Mouse (Mus musculus): ENCODE measurements around the gene Ggn.
"Not testable (repeated sequence)": the region's sequence is repeated elsewhere in the genome, so short reads cannot be mapped to it uniquely, and the experiment has no call there.

The Ggn gene

DNA sequence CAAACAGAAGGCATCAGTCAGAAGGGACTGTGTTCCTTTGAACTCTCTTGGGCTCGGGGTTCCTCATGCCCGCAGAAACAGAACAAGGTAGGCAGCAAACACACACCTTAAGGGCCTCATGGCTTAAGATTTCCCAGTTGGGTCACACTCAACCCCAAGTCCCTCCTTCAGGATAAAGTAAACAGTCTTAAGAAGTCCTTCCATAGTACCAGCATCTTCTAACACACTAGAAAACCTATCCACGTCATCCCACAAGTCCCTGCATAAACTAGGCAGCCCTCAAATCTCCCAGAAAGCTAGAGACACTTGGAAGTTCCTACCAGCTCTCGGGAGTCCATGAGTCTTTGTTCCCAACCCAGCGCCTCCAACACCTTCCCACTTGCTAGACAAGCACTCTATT is 7.7 kb upstream of the Ggn start:
- in situ Hi-C loops (cut with MseI, MboI), result no loop called here

DNA sequence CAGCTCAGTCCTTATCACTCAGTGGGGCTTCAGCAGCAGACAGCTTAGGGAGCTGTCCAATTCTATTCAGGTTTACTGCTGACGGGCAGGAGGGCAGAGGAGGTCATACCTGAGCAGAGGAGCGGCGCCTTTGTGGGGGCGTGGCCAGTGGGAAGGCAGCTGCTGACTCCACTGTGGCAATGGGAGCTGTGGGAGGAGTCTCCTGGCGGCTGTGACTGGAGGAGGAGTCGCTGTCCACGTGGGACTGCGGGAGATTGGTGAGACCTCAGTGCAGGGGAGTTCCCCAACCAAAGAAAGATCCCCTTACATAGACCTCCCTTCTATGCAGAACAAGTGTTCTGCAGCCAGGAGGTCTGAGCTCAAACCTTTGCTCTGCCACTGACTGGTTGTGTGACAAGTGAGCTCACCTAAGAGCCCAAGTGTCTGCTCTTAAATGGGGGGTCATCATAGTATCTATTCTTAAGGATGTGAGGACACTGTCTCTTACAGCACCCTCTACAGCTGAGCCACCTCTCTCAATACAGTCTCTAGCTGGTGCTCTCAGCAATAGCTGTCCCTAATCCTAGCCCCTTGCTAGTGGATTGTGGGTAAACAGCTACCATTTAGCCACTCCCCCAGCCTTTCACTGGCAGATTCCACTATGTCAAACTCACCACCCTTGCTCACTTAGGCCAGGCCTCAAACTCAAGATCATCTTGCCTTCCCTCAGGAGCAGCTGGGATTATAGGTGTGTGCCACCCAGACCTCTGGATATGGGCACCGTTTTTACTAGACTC is 7.1 kb upstream of the Ggn start:
- in situ Hi-C loops (cut with MseI, MboI), result no loop called here

DNA sequence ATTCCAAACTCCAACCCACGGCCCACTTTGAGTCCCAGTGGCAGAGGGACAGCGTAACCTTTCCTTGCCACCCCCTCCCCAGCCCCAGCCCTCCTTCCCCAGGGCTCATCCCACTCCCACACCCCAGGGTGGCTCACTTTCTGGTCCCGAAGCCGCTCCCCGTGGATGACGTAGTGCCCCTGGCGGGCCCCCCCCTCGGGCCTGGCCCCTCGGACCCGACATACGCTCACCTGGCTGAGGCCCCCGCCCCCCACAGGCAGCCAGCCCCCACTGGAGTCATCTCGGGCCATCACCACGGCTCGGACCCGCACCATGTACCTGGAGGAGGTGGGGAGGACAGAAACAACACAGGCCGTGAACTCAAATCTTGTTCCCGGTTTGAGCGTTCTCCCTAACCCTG is 2.4 kb upstream of the Ggn start:
- in situ Hi-C loops (cut with MseI, MboI), result no loop called here

DNA sequence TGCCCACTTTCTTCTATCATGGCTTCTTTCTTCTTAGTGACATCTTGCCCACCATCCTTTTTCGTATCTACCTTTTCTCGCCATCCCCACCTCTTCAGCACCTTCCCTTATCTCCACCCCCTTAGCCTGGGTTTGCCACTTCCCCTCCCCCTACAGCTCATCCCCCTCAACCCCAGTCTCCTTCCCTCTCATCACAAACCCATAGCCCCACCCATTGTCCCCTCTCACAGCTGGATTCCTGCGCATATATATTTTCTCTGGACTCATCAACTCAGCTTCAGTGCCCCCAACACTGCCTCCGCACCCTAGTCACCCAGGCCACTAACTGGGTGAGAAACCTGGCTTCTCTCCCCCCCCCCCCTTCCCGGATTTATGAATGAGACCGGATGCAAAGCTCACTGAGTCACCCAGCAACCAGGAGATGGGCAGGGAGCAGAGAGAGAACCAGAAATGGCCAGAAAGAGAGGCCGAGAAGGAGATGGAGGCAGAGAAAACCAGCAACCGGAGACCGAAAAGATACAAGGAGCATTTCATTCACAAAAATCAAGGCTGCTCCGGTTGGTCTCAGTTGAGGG is 1.8 kb upstream of the Ggn start:
- in situ Hi-C loops (cut with MseI, MboI), result no loop called here

DNA sequence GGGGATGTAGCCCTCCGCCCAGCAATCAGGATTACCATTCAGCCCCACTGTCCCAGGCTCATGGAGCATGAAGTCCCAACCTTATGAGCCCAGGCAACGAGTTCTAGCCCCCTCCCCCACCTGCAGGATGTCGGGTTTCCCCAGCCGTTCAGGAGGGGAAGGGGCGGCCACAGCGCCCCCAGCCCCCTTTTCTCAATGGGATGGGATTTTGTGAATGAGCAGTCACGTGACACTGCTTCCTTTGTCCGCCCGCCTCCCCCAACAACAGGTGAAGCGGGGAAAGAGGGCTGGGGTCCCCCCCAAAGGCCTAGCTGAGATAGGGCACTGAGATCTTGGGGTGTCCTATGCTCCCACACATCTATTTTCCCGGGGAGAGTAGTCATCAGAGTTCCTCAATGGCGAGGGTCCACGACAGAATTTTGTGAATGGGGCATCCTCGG is 1.2 kb upstream of the Ggn start:
- in situ Hi-C loops (cut with MseI, MboI), result no loop called here

DNA sequence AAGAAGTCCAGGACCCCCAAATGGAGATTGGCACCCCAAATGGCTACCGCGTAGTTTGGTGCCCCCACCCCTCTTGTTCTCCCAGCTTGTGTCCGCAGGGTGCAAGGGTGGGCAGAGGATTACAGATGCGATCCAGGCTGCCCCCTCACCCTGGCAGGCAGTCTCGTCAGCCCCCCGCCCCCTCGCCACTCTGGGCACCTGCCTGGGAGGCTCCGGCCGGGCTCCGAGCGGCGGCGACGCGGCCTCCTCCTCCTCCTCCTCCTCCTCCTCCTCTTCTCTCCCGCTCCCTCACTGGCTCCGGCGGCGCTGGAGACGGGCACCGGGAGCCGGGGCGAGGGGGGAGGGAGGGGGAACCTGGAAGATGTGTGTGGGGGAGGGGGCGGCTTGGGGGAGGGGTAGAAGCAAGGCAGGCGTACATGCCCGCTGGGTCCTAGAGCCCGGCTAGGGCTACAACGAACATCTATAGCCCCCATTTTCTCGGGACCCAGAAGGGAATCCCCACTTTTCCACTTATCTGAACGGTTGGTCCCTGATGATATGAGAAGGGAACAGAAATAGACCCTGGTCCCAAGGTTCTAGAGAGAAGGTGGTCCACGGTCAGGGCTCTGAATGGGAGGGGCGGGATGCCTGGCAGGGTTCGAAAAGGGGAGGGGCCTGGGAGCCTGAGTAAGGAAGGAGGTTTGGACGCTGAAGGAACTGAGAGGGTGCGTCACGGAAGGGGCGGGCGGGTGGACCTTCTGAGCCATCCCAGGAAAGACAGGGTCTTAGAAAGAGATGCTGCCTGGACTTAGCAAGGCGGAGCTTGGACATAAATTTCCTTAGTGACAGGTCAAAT is 562 bp upstream of the Ggn start:
- in situ Hi-C loops (cut with MseI, MboI), result no loop called here

DNA sequence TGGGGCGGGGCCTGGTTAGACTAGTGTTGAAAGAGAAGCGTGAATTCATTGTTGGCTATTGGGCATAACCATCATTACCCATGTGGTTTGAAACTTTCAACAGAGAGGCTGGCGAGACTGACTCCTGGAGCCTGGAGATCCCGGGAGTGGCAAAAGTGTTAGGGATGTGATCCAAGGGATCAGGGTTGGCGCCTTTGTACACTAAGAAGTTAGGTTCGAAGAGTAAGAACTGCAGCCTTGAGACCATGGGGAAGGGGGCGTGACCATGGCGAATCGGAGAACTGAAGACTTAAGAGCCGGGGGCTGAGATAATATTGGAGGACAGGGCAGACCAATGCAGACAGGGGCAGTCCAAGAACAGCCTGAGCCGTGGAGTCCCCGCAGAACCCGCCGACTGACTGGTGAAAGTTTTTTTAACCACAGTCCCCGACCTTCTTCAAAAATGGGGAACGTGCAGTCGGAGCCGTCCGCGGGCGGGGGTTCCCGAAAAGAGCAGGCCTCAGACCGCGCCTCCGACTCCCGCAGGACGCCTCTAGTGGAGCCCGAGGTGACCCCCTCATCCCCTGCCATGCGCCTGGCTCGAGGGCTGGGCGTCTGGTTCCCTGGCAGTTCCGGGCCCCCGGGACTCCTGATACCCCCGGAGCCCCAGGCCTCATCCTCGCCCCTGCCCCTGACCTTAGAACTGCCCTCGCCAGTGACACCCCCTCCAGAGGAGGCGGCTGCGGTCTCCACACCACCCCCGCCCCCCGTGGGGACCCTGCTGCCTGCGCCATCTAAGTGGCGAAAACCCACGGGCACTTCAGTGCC is 948 bp downstream of the Ggn start:
- in situ Hi-C loops (cut with MseI, MboI), result no loop called here

DNA sequence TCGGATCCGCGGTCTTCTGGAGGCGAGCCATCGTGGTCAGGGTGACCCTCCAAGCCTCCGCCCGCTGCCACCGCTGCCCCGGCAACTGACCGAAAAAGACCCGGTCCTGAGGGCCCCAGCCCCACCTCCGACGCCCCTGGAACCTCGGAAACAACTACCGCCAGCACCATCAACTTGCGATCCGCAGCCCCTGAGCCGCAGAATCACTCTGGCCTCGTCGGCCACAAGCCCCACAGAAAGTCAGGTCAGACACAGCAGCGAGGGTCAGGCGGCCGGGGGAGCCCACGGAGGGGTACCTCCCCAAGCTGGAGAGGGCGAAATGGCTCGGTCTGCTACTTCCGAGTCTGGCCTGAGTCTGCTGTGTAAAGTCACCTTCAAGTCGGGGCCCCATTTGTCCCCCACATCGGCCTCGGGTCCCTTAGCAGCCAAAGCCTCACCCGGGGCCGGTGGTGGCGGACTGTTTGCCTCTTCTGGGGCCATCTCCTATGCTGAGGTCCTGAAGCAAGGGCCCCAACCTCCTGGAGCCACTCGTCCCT is 1.6 kb downstream of the Ggn start:
- in situ Hi-C loops (cut with MseI, MboI), result no loop called here

DNA sequence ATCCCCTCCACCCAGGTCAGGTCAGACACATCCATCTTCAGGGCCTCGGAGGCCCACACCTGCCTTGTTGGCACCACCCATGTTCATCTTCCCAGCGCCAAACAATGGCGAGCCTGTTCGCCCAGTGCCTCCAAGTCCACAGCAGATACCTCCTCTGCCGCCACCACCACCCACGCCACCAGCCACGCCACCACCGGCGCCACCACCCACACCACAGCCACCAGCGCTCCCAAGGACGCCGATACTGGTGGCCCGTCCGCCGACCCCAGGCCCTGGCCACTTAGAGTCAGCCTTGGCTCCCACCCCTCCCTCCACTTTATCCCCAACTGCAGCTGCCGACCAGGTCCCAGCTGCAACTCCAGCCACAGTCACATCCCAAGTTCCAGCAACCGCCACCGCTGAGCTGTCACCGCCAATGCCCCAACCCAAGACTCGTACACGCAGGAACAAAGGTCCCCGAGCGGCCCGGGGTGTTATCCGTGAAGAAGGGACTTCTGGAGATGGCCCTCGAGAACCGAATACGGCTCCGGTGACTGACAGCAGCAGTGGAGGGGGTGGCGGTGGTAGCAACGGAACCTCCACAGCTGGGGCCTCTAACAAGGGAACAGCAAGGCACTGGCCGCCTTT is 2.5 kb downstream of the Ggn start:
- in situ Hi-C loops (cut with MseI, MboI), result no loop called here

DNA sequence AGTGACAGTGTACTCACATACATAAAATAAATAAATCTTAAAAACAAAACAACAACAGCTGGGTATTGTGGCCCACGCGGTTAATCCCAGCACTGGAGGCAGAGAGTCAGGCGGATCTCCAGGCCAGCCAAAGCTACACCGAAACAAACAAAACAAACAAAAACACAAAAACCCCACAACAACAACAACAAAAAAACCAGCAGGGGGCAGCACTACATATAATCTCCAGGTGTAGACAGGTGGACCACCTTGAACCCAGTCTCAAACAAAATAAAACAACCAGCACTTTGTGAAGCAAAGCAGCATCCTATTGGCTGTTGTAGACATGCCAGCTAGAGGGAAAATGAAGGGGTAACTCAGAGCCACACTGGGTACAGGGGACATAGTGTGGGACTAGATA is 8.1 kb downstream of the Ggn start:
- in situ Hi-C loops (cut with MseI, MboI), result no loop called here

DNA sequence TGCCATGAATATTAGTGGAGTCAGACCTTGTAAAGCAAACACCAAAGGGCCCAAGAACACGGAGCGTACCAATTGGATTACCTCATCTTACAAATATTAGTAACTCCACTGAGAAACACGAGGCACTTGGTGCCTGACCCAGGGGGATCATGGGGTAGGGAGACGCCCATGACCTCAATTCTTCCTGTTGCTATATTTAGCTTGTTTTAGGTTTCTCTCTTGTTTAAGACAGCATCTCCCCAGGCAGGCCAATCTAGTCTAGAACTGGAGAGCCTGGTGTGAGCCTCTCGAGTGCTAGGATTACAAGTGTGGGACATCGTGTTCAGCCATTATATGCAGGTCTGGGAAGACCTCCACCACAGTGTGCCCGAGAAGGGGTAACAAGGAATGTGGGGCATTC is 9.3 kb downstream of the Ggn start:
- in situ Hi-C loops (cut with MseI, MboI), result no loop called here

DNA sequence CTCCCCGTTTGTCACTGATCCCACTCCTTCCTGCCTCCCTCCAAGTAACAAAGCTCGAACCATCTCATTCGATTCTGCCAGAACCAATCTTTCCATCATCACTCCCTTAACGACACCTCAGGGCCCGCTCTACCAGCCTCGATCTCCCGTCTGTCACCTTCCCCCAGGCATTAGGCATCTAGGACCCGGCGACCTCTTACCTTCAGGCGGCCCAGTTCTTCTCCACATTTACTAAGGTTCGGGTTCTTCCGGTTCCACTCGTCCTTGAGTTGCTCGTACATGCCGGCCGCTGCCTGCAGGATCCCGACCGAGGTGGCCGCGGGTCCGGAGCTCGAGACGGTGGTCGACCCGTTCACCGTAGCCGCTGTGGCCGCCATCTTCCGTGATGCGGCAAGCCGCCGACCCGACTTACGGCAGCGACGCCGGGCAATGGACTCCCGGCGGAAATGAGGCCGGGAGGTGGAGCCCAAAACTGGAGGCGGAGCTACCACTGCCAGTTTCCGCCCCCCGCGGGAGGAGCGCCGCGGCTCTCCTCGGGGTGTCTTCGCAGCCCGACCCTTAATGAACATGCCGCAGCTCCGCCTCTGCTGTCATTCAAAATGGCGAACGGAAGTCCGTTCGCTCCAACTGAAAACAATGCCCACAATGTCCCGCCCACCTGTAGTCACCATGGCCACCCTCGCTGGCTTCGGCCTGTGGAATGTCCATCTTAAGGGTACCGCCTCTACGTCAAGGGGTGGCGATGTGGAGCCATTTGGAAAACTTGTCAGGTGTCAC is 10.3 kb downstream of the Ggn start, which contains the start of gene Psmd8:
Psmd8 (minus strand) TSS at position 625 of the 777 bp plus-strand sequence.
- in situ Hi-C loops (cut with MseI, MboI), result loop anchor here in 1 of 2 experiments (5.0 kb wide), 1 partner anchor 52 kb away; the partner anchor contains the start of gene Kcnk6

DNA sequence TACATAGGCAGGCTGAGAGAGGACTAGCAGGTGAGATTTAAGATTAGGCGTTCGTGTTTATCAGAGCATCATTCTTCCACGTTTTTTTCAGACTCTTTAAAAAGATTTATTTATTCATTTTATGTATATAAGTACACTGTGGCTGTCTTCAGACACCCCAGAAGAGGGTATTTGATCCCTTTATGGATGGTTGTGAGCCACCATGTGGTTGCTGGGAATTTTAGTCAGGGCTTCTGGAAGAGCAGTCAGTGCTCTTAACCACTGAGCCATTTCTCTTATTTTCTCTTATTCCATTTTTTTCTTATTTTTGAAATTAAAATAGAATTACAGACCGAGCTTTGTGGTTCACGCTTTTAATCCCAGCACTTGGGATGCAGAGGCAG is 10.8 kb downstream of the Ggn start:
- in situ Hi-C loops (cut with MseI, MboI), result loop anchor here in 1 of 2 experiments (5.0 kb wide), 1 partner anchor 51 kb away; the partner anchor contains the start of gene Kcnk6

DNA sequence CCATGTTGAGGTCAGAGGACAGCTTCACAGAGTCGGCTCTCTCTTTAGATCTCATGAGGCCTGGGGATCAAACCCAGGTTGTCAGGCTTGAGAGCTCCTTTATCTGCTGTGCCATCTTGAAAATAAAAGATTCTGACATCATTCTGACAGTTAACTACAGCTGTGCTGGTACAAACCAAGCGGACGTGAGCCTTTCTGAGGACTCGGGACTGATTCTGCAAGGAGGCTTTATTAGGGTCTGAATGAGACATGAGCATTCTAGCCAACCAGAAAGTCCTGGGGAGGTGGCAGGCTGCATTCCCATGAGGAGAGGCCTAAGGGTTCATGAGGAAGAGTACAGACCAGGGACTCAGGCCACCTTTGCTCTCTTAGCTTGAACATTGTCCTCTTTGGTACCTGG is 11.3 kb downstream of the Ggn start:
- in situ Hi-C loops (cut with MseI, MboI), result loop anchor here in 1 of 2 experiments (5.0 kb wide), 1 partner anchor 51 kb away; the partner anchor contains the start of gene Kcnk6

DNA sequence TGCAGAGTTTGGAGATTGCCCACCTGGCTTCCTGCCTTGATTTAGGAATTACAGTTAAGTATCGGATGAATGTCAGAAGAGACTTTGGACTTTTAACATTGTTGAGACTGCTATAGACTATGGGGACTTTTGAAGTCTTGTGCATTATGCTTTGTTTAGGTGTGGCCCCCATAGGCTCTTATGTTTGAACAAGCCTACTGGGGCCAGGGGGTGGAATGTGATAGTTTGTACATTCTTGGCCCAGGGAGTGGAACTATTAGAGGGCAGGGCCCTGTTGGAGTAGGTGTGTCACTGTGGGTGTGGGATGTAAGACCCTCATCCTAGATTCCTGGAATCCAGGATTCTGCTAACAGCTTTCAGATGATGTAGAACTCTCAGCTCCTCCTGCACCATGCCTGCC is 24.2 kb downstream of the Ggn start:
- in situ Hi-C loops (cut with MseI, MboI), result not testable (repeated sequence)

DNA sequence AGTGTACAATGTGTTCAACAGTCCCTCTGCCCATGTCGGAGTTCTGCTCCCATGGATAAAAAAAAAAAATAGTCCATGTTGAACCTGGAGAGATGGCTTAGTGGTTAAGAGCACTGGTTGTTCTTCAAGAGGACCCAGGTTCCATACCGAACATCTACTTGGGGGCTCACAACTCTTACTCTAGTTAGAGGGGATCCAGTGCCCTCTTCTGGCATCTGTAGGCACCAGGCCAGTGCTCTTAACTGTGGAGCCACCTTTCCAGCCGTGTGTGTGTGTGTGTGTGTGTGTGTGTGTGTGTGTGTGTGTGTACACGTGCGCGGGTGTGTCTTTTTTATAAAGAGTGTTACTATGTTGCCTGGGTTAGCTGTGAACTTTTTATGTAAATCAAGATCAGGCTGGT is 32.6 kb downstream of the Ggn start:
- in situ Hi-C loops (cut with MseI, MboI), result loop anchor here in 1 of 2 experiments (25.0 kb wide), 1 partner anchor 510 kb away; no protein-coding TSS in a partner anchor

DNA sequence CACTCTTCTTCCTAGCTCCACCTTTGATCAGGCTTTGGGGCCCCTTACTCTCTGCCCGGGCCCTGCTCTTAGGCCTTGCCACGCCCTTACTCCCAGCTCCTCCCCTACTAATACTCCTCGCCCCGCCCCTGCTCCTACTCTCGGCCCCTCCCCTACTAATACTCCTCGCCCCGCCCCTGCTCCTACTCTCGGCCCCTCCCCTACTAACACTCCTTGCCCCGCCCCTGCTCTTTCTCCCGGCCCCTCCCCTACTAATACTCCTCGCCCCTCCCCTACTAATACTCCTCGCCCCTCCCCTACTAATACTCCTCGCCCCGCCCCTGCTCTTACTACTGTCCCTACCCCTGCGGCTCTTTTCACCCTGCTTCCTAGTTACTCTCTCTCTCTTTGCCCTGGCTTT is 41.0 kb downstream of the Ggn start:
- in situ Hi-C loops (cut with MseI, MboI), result loop anchor here in 1 of 2 experiments (25.0 kb wide), 1 partner anchor 501 kb away; no protein-coding TSS in a partner anchor

DNA sequence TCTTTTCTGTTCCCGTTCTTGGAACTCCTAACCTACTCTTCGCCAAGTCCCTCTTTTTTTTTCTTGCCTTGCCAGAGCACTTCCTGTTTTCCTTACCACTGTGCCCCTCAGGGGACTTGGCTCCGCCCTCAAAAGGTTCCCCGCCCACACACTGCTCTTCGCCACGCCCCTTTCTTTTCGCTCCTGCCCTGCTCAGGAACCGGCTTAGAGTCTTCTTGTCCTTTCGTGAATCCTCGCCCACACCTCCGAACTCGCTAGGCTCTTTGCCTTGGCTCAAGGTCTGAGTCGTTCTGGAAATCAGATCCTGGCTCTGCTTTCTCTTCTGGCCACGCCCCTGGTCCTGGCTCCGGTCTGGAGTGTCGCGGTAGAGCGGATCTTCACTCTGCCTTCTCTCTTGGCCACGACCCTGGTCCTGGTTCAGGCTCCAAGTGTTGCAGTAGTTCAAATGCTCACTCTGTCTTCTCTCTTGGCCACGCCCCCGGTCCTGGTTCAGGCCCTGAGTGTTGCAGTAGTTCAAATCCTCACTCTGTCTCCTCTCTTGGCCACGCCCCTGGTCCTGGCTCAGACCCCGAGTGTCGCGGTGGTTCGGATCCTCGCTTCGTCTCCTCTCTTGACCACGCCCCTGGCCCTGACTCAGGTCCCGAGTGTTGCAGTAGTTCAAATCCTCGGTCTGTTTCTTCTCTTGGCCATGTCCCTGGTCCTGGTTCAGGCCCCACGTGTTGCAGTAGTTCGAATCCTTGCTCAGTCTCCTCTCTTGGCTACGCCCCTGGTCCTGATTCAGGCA is 41.6 kb downstream of the Ggn start:
- in situ Hi-C loops (cut with MseI, MboI), result loop anchor here in 1 of 2 experiments (25.0 kb wide), 1 partner anchor 501 kb away; no protein-coding TSS in a partner anchor

All from mouse trophoblast stem cell (cell line).